Mouse (Mus musculus) Muller cell, postnatal 12 days (primary cell): ENCODE data around the gene Prpf6.

Source experiments
- DNase-seq: peaks from one replicate; pipeline ENCODE4 v3.0.0-alpha.2; 2015; ENCODE audit errors: inconsistent ontology term

The Prpf6 gene

GRCm38 (mm10) chr2:181579681-181580080 is 12.0 kb upstream of the Prpf6 start:
- DNase-seq = no peak

DNA sequence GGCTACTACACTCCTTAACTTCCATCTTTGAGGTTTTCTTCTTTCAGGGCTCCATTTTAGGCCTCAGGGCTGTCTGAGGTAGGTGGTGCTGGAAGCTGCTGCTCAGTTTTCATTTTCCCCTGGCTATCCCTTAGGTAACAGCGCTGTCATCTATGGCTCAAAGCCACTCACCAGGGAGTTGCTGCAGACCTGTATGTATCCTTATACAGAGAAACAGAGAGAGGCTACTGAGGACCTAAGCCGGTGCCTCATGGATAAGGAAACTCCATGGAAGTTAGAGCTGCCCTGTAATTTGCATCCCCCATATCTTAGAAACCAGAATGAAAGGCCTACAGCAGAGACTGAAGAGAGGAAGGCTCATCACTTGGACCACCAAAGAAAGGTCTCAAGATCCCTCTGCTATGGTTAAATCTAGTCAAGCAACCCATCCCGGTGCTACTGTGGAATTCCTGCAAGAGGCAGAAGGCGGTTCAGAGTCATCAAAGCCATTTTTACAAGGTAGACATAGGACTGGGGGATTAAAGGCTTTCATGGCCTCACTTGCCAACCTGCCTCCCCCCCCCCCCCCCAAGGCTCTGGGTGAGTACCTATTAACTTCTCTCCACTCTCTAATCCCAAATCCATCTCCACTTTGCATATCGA is 11.4 kb upstream of the Prpf6 start:
- DNase-seq = no peak

GRCm38 (mm10) chr2:181581016-181581401 is 10.7 kb upstream of the Prpf6 start:
- peak; percentile 87 for DNase-seq

- peak; percentile 82 for DNase-seq
Measured at GRCm38 (mm10) chr2:181581402-181582120, 10.1 kb upstream of the Prpf6 start.

- no peak for DNase-seq
Measured at GRCm38 (mm10) chr2:181582358-181582757, 9.3 kb upstream of the Prpf6 start.

DNA sequence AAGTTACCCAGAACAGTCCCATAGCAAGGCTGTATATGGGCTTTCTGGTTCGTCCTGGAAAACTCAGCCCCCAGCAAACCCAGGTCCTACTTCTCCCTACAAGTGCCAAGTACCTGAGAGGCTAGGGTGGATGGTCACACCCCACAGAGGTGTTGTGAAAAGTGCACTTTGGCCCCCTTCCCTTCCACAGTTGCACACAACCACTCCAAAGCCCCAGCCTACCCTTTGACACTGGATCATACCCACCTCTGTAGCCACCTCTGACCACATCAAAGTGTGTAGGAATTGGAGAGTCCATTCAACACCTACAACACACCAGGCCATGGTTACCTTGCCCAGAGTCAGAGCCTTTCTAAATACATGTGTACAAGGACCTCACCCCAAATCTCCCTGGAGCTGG is 8.7 kb upstream of the Prpf6 start:
- DNase-seq = no peak

- no peak for DNase-seq
Measured at GRCm38 (mm10) chr2:181583460-181584257, 8.0 kb upstream of the Prpf6 start.

- no peak for DNase-seq
Measured at GRCm38 (mm10) chr2:181584411-181584942, 7.2 kb upstream of the Prpf6 start, which contains the start of gene Uckl1. Gene Uckl1 (minus strand): TSS chr2:181584892.

DNA sequence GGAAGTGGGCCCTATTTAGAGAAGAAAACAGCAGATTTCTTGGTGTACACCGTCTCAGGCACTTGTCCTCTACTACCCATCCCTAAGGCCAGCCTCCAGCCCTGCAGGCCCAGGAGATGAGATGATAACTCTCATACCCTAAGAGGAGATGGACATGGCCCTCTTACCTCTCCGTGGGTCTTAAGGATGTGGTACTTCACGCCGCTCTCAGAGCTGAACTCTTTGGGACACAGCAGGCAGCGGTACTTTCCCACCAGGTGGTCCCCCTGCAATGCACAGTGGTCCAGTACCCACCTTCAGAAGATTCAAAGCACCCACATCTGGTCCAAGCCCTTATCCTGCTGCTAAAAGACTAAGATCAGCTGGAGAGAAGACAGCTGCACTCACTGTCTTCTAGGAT is 6.2 kb upstream of the Prpf6 start:
- no peak for DNase-seq

DNA sequence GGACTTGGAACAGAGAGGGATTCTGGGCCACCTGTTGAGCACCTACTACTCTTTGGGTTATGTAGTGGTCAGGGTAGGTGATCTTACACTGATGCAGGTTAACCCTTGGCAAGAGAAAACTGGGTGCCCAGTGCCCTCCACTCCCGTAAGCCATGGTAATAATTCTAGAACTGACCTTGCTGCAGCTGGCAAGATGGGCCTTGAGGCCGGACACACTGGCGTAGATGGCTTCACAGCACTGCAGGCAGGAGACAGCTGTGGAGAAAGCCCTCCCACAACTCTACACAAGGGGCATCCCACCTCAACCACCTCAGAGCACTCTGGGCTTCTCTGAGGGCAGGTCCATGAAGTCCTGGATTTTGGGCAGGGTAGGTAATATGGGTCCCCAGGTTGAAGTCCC is 5.5 kb upstream of the Prpf6 start:
- DNase-seq = no peak

- DNase-seq = no peak
Measured at GRCm38 (mm10) chr2:181587796-181588195, 3.9 kb upstream of the Prpf6 start.

DNA sequence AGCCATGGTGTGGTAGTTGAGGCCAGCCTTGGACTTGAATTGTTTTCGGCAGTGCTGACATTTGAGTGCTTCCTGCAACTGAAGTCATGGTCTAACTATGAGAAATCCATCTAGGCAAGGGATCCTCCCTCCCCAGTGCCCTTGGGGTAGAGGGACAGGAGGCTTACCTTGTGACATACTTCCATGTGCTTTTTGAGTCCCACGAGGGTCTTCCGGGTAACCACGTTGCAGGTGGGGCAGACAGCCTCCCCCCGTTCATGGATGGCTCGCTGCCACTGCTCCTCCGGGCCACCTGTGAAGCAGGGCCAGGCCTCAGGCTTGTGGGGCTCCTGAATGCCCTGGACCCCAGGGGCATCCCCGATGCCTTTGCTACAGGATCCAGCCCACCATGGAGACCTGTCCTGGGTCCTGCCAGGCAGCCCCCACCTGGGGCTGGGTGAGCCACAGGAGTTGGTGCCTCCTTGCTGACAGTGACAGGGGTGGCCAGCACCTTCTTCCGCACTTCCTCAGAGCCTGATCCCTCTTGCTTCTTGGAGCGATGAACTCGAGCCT is 3.4 kb upstream of the Prpf6 start:
- DNase-seq = no peak

- no peak for DNase-seq
Measured at GRCm38 (mm10) chr2:181589011-181589731, 2.5 kb upstream of the Prpf6 start.

DNA sequence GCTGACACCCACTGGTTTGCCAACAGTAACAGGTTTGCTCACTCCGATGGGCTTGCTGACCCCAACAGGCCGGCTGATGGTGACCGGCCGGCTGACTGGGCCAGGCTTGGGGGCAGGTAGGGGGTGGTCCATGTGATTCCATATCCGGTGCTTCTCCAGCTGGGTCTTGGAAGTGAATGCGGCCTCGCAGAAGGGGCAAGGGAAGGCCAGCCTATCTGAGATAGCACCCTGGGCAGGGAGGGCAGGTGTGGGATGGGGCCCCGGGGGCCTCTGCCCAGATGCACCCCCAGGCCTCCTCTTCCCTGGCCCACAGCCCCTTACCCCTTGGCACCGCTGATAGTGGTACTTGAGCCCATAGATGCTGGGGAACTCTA is 1.9 kb upstream of the Prpf6 start:
- no peak for DNase-seq

- no peak for DNase-seq
Measured at GRCm38 (mm10) chr2:181590471-181590870, 1.2 kb upstream of the Prpf6 start.

DNA sequence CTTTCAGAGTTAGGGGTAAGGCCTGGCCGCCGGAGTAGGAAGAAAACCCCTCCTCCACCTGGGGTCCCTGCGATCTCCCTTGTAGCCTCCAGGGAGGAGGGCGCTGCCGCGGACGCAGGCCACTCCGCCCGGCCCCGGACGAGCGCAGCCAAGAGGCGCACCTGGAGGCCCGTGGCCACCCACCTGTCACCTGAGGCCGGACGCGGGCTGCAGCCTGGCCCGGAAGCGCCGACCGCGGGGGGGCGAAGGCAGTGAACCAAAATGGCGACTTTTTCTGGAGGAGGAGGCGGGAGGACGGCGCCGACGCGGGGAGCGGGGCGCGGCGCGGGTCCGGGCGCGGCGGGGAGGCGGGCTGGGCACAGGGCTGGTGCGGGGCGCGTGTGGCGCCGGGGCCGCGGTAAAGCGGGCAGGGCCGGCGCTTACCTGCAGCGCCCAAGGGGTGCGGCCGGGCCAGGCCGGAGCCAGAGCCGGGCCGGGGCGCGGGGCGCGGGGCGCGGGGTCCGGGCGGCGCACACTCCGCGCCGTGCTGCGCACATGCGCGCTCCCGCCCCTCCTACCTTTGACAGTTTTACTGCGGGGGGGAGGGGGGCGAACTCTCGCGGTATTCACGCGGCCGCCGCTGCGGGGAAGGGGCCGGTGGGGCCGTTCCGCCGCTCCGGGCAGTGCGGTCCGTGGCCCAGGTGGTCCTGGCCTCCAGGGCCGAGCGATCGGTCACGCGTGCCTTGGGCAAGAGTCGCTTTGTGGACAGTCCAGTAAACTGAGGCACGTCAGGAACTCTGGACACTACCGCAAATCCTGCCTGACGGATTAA is 768 bp downstream of the Prpf6 start, which contains the start of gene Zfp512b:
Gene Zfp512b, minus strand, starts transcription at position 573 of the 811 bp plus-strand sequence.
- peak; percentile 85 for DNase-seq

DNA sequence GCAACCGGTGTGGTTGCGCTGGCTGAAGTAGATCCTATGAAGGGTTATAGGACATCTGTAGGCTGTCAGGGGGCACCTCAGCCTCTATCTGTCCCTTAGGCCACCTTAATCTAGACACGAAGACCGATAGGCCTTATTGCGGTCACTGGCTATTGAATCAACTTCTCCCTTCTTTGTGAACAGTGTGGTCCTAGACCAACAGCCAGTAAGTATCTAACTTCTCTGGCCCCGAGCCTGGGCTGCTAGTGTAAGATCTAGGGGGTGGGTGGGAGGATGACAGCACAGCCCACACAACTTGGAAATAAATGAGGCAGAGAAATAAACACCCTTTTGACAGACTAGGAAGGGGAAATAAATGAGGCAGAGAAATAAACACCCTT is 1.4 kb downstream of the Prpf6 start:
- peak; percentile 65 for DNase-seq

DNA sequence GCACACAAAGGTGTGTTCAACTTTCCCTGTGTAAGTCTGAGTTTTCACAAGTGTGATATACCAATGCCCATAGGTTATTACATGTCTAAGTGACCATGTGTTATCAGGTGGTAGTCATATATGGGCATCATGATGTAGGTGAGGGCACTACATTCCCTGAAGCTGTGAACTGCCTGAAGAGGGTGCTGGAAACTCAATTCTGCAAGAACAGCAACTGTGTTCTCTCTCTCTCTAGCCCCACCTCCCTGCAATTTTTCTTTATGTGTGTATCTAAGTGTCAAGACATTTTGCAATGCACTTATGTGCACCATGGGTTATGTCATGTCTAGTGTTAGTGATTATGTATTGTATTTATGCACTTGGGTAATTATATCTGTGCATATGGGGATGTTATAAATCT is 2.3 kb downstream of the Prpf6 start:
- DNase-seq = no peak

- no peak for DNase-seq
Measured at GRCm38 (mm10) chr2:181594946-181595696, 3.5 kb downstream of the Prpf6 start.
